Mouse (Mus musculus): Measurements from ENCODE around the gene Acsm3. TPM values are rescaled to one million over a fixed set of nuclear protein-coding genes. Genes with fewer than 3 reads are reported as not detected.

The Acsm3 gene
- polyA plus RNA-seq, 1 experiment, result 0.02 TPM

- Histone ChIP-seq H3K36me3 (ENCODE audit: control insufficient read depth, insufficient read depth) (no peaks in the 10 kb centered on the region), H3ac (ENCODE audit: control insufficient read depth, insufficient read length, low read depth) (no peak overlapping the region), H3K79me3 (ENCODE audit: low read depth) (no peaks in the 10 kb centered on the region), H3K4me3 (ENCODE audit: insufficient read depth, poor library complexity, severe bottlenecking) (no peak overlapping the region), H3K27me3 (ENCODE audit: control insufficient read depth, insufficient read depth, insufficient read length) (no peaks in the 10 kb centered on the region), H3K79me2 (ENCODE audit: control insufficient read depth, insufficient read depth) (no peaks in the 10 kb centered on the region)
- no peak for TF ChIP-seq MYOG (IDR thresholded peaks at IDR 0.05; ENCODE audit: control insufficient read depth, extremely low read depth, insufficient read length)
- TF ChIP-seq USF1 (IDR thresholded peaks at IDR 0.05; ENCODE audit: low read depth), result no peak
- TF ChIP-seq MYOD1 (IDR thresholded peaks at IDR 0.05; ENCODE audit: control insufficient read depth, insufficient read length, low read depth), result no peak
- TF ChIP-seq CEBPB (IDR thresholded peaks at IDR 0.05; ENCODE audit: low read depth), result no peak
- no peak for TF ChIP-seq MAX (IDR thresholded peaks at IDR 0.05)
- TF ChIP-seq FOSL1 (IDR thresholded peaks at IDR 0.05; ENCODE audit: insufficient read depth, low read length, poor library complexity, severe bottlenecking), result no peak
- TF ChIP-seq CTCF (IDR thresholded peaks at IDR 0.05; ENCODE audit: control insufficient read depth, insufficient read depth, insufficient read length), result no peak
These were observed 39.8 kb downstream of the Acsm3 start for GRCm38 (mm10) chr7:119800488-119800887.

- no peaks in the 10 kb centered on the region for H3K36me3 ChIP-seq (ENCODE audit: control insufficient read depth, insufficient read depth)
- H3K79me3 ChIP-seq (ENCODE audit: low read depth), result no peaks in the 10 kb centered on the region
- no peak overlapping the region for H3K4me3 ChIP-seq (ENCODE audit: insufficient read depth, poor library complexity, severe bottlenecking)
- H3K79me2 ChIP-seq (ENCODE audit: control insufficient read depth, insufficient read depth), result no peaks in the 10 kb centered on the region
- H3ac ChIP-seq (ENCODE audit: control insufficient read depth, insufficient read length, low read depth), result no peak overlapping the region
- TF ChIP-seq MAX (IDR thresholded peaks at IDR 0.05) (no peak), MYOG (IDR thresholded peaks at IDR 0.05; ENCODE audit: control insufficient read depth, extremely low read depth, insufficient read length) (no peak), CEBPB (IDR thresholded peaks at IDR 0.05; ENCODE audit: low read depth) (no peak), FOSL1 (IDR thresholded peaks at IDR 0.05; ENCODE audit: insufficient read depth, low read length, poor library complexity, severe bottlenecking) (no peak), MYOD1 (IDR thresholded peaks at IDR 0.05; ENCODE audit: control insufficient read depth, insufficient read length, low read depth) (no peak), CTCF (IDR thresholded peaks at IDR 0.05; ENCODE audit: control insufficient read depth, insufficient read depth, insufficient read length) (no peak), USF1 (IDR thresholded peaks at IDR 0.05; ENCODE audit: low read depth) (no peak)
- H3K27me3 ChIP-seq (ENCODE audit: control insufficient read depth, insufficient read depth, insufficient read length), result no peaks in the 10 kb centered on the region
These were observed 40.3 kb downstream of the Acsm3 start for GRCm38 (mm10) chr7:119800991-119801390.

GRCm38 (mm10) chr7:119807396-119807795 lies 46.7 kb downstream of the Acsm3 start:
- no peak overlapping the region for H3ac ChIP-seq (ENCODE audit: control insufficient read depth, insufficient read length, low read depth)
- no peaks in the 10 kb centered on the region for H3K79me2 ChIP-seq (ENCODE audit: control insufficient read depth, insufficient read depth)
- no peak overlapping the region for H3K4me3 ChIP-seq (ENCODE audit: insufficient read depth, poor library complexity, severe bottlenecking)
- no peaks in the 10 kb centered on the region for H3K27me3 ChIP-seq (ENCODE audit: control insufficient read depth, insufficient read depth, insufficient read length)
- TF ChIP-seq FOSL1 (IDR thresholded peaks at IDR 0.05; ENCODE audit: insufficient read depth, low read length, poor library complexity, severe bottlenecking), result no peak
- no peak for TF ChIP-seq MAX (IDR thresholded peaks at IDR 0.05)
- TF ChIP-seq MYOD1 (IDR thresholded peaks at IDR 0.05; ENCODE audit: control insufficient read depth, insufficient read length, low read depth), result no peak
- TF ChIP-seq CEBPB (IDR thresholded peaks at IDR 0.05; ENCODE audit: low read depth), result no peak
- no peak for TF ChIP-seq CTCF (IDR thresholded peaks at IDR 0.05; ENCODE audit: control insufficient read depth, insufficient read depth, insufficient read length)
- no peak for TF ChIP-seq MYOG (IDR thresholded peaks at IDR 0.05; ENCODE audit: control insufficient read depth, extremely low read depth, insufficient read length)
- TF ChIP-seq USF1 (IDR thresholded peaks at IDR 0.05; ENCODE audit: low read depth), result no peak
- peaks cover 14% of the 10 kb centered on the region for H3K36me3 ChIP-seq (ENCODE audit: control insufficient read depth, insufficient read depth)
- no peaks in the 10 kb centered on the region for H3K79me3 ChIP-seq (ENCODE audit: low read depth)

GRCm38 (mm10) chr7:119808723-119809122 lies 48.0 kb downstream of the Acsm3 start:
- H3K27me3 ChIP-seq (ENCODE audit: control insufficient read depth, insufficient read depth, insufficient read length), result no peaks in the 10 kb centered on the region
- no peaks in the 10 kb centered on the region for H3K79me2 ChIP-seq (ENCODE audit: control insufficient read depth, insufficient read depth)
- H3ac ChIP-seq (ENCODE audit: control insufficient read depth, insufficient read length, low read depth), result no peak overlapping the region
- peaks cover 14% of the 10 kb centered on the region for H3K36me3 ChIP-seq (ENCODE audit: control insufficient read depth, insufficient read depth)
- H3K79me3 ChIP-seq (ENCODE audit: low read depth), result no peaks in the 10 kb centered on the region
- H3K4me3 ChIP-seq (ENCODE audit: insufficient read depth, poor library complexity, severe bottlenecking), result no peak overlapping the region
- TF ChIP-seq FOSL1 (IDR thresholded peaks at IDR 0.05; ENCODE audit: insufficient read depth, low read length, poor library complexity, severe bottlenecking) (no peak), MAX (IDR thresholded peaks at IDR 0.05) (no peak), MYOD1 (IDR thresholded peaks at IDR 0.05; ENCODE audit: control insufficient read depth, insufficient read length, low read depth) (no peak), MYOG (IDR thresholded peaks at IDR 0.05; ENCODE audit: control insufficient read depth, extremely low read depth, insufficient read length) (no peak), CTCF (IDR thresholded peaks at IDR 0.05; ENCODE audit: control insufficient read depth, insufficient read depth, insufficient read length) (no peak), USF1 (IDR thresholded peaks at IDR 0.05; ENCODE audit: low read depth) (no peak), CEBPB (IDR thresholded peaks at IDR 0.05; ENCODE audit: low read depth) (no peak)

- no peaks in the 10 kb centered on the region for H3K79me2 ChIP-seq (ENCODE audit: control insufficient read depth, insufficient read depth)
- no peaks in the 10 kb centered on the region for H3K36me3 ChIP-seq (ENCODE audit: control insufficient read depth, insufficient read depth)
- H3K4me3 ChIP-seq (ENCODE audit: insufficient read depth, poor library complexity, severe bottlenecking), result no peak overlapping the region
- H3K27me3 ChIP-seq (ENCODE audit: control insufficient read depth, insufficient read depth, insufficient read length), result no peaks in the 10 kb centered on the region
- TF ChIP-seq CTCF (IDR thresholded peaks at IDR 0.05; ENCODE audit: control insufficient read depth, insufficient read depth, insufficient read length) (no peak), MAX (IDR thresholded peaks at IDR 0.05) (no peak), MYOG (IDR thresholded peaks at IDR 0.05; ENCODE audit: control insufficient read depth, extremely low read depth, insufficient read length) (no peak), USF1 (IDR thresholded peaks at IDR 0.05; ENCODE audit: low read depth) (no peak), FOSL1 (IDR thresholded peaks at IDR 0.05; ENCODE audit: insufficient read depth, low read length, poor library complexity, severe bottlenecking) (no peak), MYOD1 (IDR thresholded peaks at IDR 0.05; ENCODE audit: control insufficient read depth, insufficient read length, low read depth) (no peak), CEBPB (IDR thresholded peaks at IDR 0.05; ENCODE audit: low read depth) (no peak)
- no peak overlapping the region for H3ac ChIP-seq (ENCODE audit: control insufficient read depth, insufficient read length, low read depth)
- H3K79me3 ChIP-seq (ENCODE audit: low read depth), result no peaks in the 10 kb centered on the region
These were observed 74.6 kb downstream of the Acsm3 start for GRCm38 (mm10) chr7:119835371-119835770.
